Mouse (Mus musculus): Measurements from ENCODE around the gene Gtf2i. TPM values are rescaled to one million over a fixed set of nuclear protein-coding genes. Genes with fewer than 3 reads are reported as not detected.

Gtf2i gene
- polyA plus RNA-seq, 1 experiment = 408 TPM

GRCm38 (mm10) chr5:134241831-134242230 is 72.7 kb downstream of the Gtf2i start:
- TF ChIP-seq GATA1 (IDR thresholded peaks at IDR 0.05; ENCODE audit: low read length) = no peak

- TF ChIP-seq GATA1 (IDR thresholded peaks at IDR 0.05; ENCODE audit: low read length) = no peak
Measured at GRCm38 (mm10) chr5:134237936-134238760, 76.4 kb downstream of the Gtf2i start.

GRCm38 (mm10) chr5:134237508-134237907 is 77.1 kb downstream of the Gtf2i start:
- TF ChIP-seq GATA1 (IDR thresholded peaks at IDR 0.05; ENCODE audit: low read length) = no peak

- no peak for TF ChIP-seq GATA1 (IDR thresholded peaks at IDR 0.05; ENCODE audit: low read length)
Measured at GRCm38 (mm10) chr5:134236796-134237195, 77.8 kb downstream of the Gtf2i start.

- TF ChIP-seq GATA1 (IDR thresholded peaks at IDR 0.05; ENCODE audit: low read length) = no peak
Measured at GRCm38 (mm10) chr5:134236241-134236640, 78.3 kb downstream of the Gtf2i start.

GRCm38 (mm10) chr5:134235111-134235510 is 79.4 kb downstream of the Gtf2i start:
- TF ChIP-seq GATA1 (IDR thresholded peaks at IDR 0.05; ENCODE audit: low read length) = no peak

GRCm38 (mm10) chr5:134234205-134234604 is 80.4 kb downstream of the Gtf2i start:
- no peak for TF ChIP-seq GATA1 (IDR thresholded peaks at IDR 0.05; ENCODE audit: low read length)

GRCm38 (mm10) chr5:134233244-134233651 is 81.3 kb downstream of the Gtf2i start:
- TF ChIP-seq GATA1 (IDR thresholded peaks at IDR 0.05; ENCODE audit: low read length) = no peak

GRCm38 (mm10) chr5:134232568-134232967 is 82.0 kb downstream of the Gtf2i start:
- TF ChIP-seq GATA1 (IDR thresholded peaks at IDR 0.05; ENCODE audit: low read length) = no peak

GRCm38 (mm10) chr5:134232111-134232510 is 82.4 kb downstream of the Gtf2i start:
- TF ChIP-seq GATA1 (IDR thresholded peaks at IDR 0.05; ENCODE audit: low read length) = no peak

- no peak for TF ChIP-seq GATA1 (IDR thresholded peaks at IDR 0.05; ENCODE audit: low read length)
Measured at GRCm38 (mm10) chr5:134231376-134231775, 83.2 kb downstream of the Gtf2i start.

- TF ChIP-seq GATA1 (IDR thresholded peaks at IDR 0.05; ENCODE audit: low read length) = no peak
Measured at GRCm38 (mm10) chr5:134229391-134229790, 85.2 kb downstream of the Gtf2i start, which contains the start of gene Ncf1. Gene Ncf1, minus strand, starts transcription at chr5:134229625.

- no peak for TF ChIP-seq GATA1 (IDR thresholded peaks at IDR 0.05; ENCODE audit: low read length)
Measured at GRCm38 (mm10) chr5:134228249-134228638, 86.3 kb downstream of the Gtf2i start.

GRCm38 (mm10) chr5:134227574-134228248 is 86.8 kb downstream of the Gtf2i start:
- no peak for TF ChIP-seq GATA1 (IDR thresholded peaks at IDR 0.05; ENCODE audit: low read length)

- TF ChIP-seq GATA1 (IDR thresholded peaks at IDR 0.05; ENCODE audit: low read length) = no peak
Measured at GRCm38 (mm10) chr5:134226946-134227345, 87.6 kb downstream of the Gtf2i start.

- no peak for TF ChIP-seq GATA1 (IDR thresholded peaks at IDR 0.05; ENCODE audit: low read length)
Measured at GRCm38 (mm10) chr5:134225110-134225901, 89.3 kb downstream of the Gtf2i start.
